Mouse (Mus musculus) CH12.LX (cell line): Measurements from ENCODE around the gene Mthfs.
"Not testable (repeated sequence)": the region's sequence is repeated elsewhere in the genome, so short reads cannot be mapped to it uniquely, and the experiment has no call there.

ENCODE experiments used
- BHLHE40 ChIP-seq: IDR thresholded peaks from 2 replicates; pipeline ENCODE4 v1.6.1; 2011; ENCODE audit warnings: mild to moderate bottlenecking, low read depth, low read length, improper control_type of control experiment
- CTCF ChIP-seq, 2 experiments: IDR thresholded peaks in 1 of 2; conservative IDR thresholded peaks in 1 of 2; 2 replicates each; pipeline ENCODE4 v1.5.1; 2011 to 2012; ENCODE audit warnings: low read depth in 2 of 2, low read length in 2 of 2, improper control_type of control experiment in 1 of 2, inconsistent platforms in 1 of 2, mild to moderate bottlenecking in 1 of 2, moderate library complexity in 1 of 2
- GABPA ChIP-seq: IDR thresholded peaks from 2 replicates; pipeline ENCODE4 v1.6.1; 2012; ENCODE audit warnings: low read depth, low read length, improper control_type of control experiment, inconsistent platforms; ENCODE audit not compliant: insufficient replicate concordance
- KAT2A ChIP-seq: IDR thresholded peaks from 2 replicates; pipeline ENCODE4 v1.6.1; 2012; ENCODE audit warnings: low read length, improper control_type of control experiment, inconsistent platforms; ENCODE audit not compliant: insufficient replicate concordance
- POLR2A ChIP-seq: IDR thresholded peaks from 2 replicates; pipeline ENCODE4 v1.6.1; 2011; ENCODE audit warnings: low read depth, mild to moderate bottlenecking, improper control_type of control experiment, low read length
- POLR2AphosphoS2 ChIP-seq: IDR thresholded peaks from 2 replicates; pipeline ENCODE4 v1.6.1; 2011; ENCODE audit warnings: low read depth, low read length, improper control_type of control experiment
- UBTF ChIP-seq: IDR thresholded peaks from 2 replicates; pipeline ENCODE4 v1.6.1; 2012; ENCODE audit warnings: low read depth, mild to moderate bottlenecking, inconsistent platforms, low read length, improper control_type of control experiment, moderate library complexity
- USF1 ChIP-seq: IDR thresholded peaks from 2 replicates; pipeline ENCODE4 v1.6.1; 2014; ENCODE audit warnings: low read depth, mild to moderate bottlenecking, inconsistent platforms, low read length, improper control_type of control experiment
- ZNF384 ChIP-seq: IDR thresholded peaks from 2 replicates; pipeline ENCODE4 v1.6.1; 2012; ENCODE audit warnings: low read depth, low read length, improper control_type of control experiment, inconsistent platforms

GRCm38 (mm10) chr9:89187006-89187405, 23.5 kb upstream of the Mthfs start:
- TF ChIP-seq POLR2A; CTCF (conservative IDR thresholded peaks at IDR 0.05 in 1 of 2, IDR thresholded peaks at IDR 0.05 in 1 of 2; ENCODE audit: low read depth in 2 of 2, low read length in 2 of 2); KAT2A; ZNF384; UBTF; POLR2AphosphoS2; BHLHE40; GABPA; USF1: not testable (repeated sequence)
